Mouse (Mus musculus) liver, embryonic 14.5 days (tissue): ENCODE measurements at regions not wholly inside any gene's neighbourhood (a gene's known extent, or its start where the extent isn't known, plus 50 kb on each side); places are given as distances from the start of the nearest gene placed in this dataset.

Experiments used
- ATAC-seq: fragments of 200-750 bp; cut with Nextera tagmentation; 2 replicates; pipeline ENCODE4 v1.8.0; 2017; ENCODE audit warnings: moderate number of reproducible peaks, mild to moderate bottlenecking, moderate library complexity; ENCODE audit not compliant: insufficient read depth
- DNase-seq, 3 experiments: peaks; one replicate each; pipeline ENCODE4 v3.0.0-alpha.2; 2012 to 2013; ENCODE audit warnings: low read depth in 3 of 3, low spot score in 3 of 3
- H3K27ac ChIP-seq: fragments of 300-500 bp; sonication (generic); 2 replicates; pipeline ENCODE4 v1.5.1; 2014; ENCODE audit warnings: moderate library complexity, mild to moderate bottlenecking, control low read depth, inconsistent platforms
- H3K27me3 ChIP-seq: fragments of 300-500 bp; sonication (generic); 2 replicates; pipeline ENCODE4 v1.6.1; 2014; ENCODE audit warnings: mild to moderate bottlenecking, low read length, moderate library complexity; ENCODE audit not compliant: control insufficient read depth, insufficient read depth
- H3K36me3 ChIP-seq: fragments of 300-500 bp; sonication (generic); replicated peaks from 2 replicates; pipeline ENCODE4 v1.6.1; 2014; ENCODE audit warnings: low read depth; ENCODE audit not compliant: control insufficient read depth, insufficient read depth
- H3K4me1 ChIP-seq, 2 experiments: fragments of 200-500 bp in 1 of 2; fragments of 300-500 bp in 1 of 2; sonication (generic) in 1 of 2; replicated peaks; 2 replicates each; pipeline ENCODE4 v1.6.1; 2012 to 2014; ENCODE audit warnings: antibody characterized with exemption in 1 of 2, inconsistent platforms in 1 of 2, low read length in 1 of 2; ENCODE audit not compliant: control insufficient read depth in 2 of 2, insufficient read depth in 2 of 2
- H3K4me2 ChIP-seq: fragments of 300-500 bp; sonication (generic); 2 replicates; pipeline ENCODE4 v1.6.1; 2014; ENCODE audit warnings: low read depth, mild to moderate bottlenecking, control low read depth, moderate library complexity
- H3K4me3 ChIP-seq, 2 experiments: fragments of 200-500 bp in 1 of 2; fragments of 300-500 bp in 1 of 2; sonication (generic) in 1 of 2; 2 replicates each; pipeline ENCODE4 v1.5.1; 2012 to 2014; ENCODE audit warnings: low read depth in 2 of 2, low read length in 2 of 2, mild to moderate bottlenecking in 2 of 2, control low read depth in 1 of 2, inconsistent platforms in 1 of 2, moderate library complexity in 1 of 2; ENCODE audit not compliant: insufficient read depth in 1 of 2
- H3K9ac ChIP-seq: fragments of 300-500 bp; sonication (generic); replicated peaks from 2 replicates; pipeline ENCODE4 v1.6.1; 2014; ENCODE audit warnings: mild to moderate bottlenecking, control low read depth, moderate library complexity
- H3K9me3 ChIP-seq: fragments of 300-500 bp; sonication (generic); 2 replicates; pipeline ENCODE4 v1.6.1; 2016; ENCODE audit warnings: low read length, mixed read lengths; ENCODE audit not compliant: control insufficient read depth
- CTCF ChIP-seq: IDR thresholded peaks from 2 replicates; pipeline ENCODE4 v1.5.1; 2016; ENCODE audit warnings: antibody characterized with exemption, low read depth, control low read depth
- EP300 ChIP-seq: IDR thresholded peaks from 2 replicates; pipeline ENCODE4 v1.6.1; 2016; ENCODE audit warnings: antibody characterized with exemption, low read depth
- WGBS: fragments of 180-500 bp; shearing (Covaris S2); extraction: QIAGEN DNeasy Blood & Tissue Kit; methylation state at CpG from one replicate; pipeline ENCODE4 v1.1.7; 2014; ENCODE audit not compliant: insufficient replicate concordance; 5-methylcytosine and 5-hydroxymethylcytosine counted together

- H3K4me1 ChIP-seq: no peaks in the 10 kb centered on the region
- H3K27me3 ChIP-seq: no peaks in the 10 kb centered on the region
- no peak overlapping the region for H3K4me2 ChIP-seq
- no peak overlapping the region for H3K27ac ChIP-seq
- no peak for DNase-seq
- 45% methylated on average over 2 of the region's 2 CpGs for WGBS
- ATAC-seq: no peak
- no peaks in the 10 kb centered on the region for H3K9me3 ChIP-seq
- H3K9ac ChIP-seq: no peak overlapping the region
- TF ChIP-seq EP300: no peak
- no peak for TF ChIP-seq CTCF
- no peaks in the 10 kb centered on the region for H3K36me3 ChIP-seq
- H3K4me3 ChIP-seq: no peak overlapping the region
Measured at GRCm38 (mm10) chr11:7547796-7548195, 334.1 kb upstream of the Igfbp3 start.

- Histone ChIP-seq H3K4me3 (no peak overlapping the region), H3K9me3 (no peaks in the 10 kb centered on the region), H3K9ac (no peak overlapping the region), H3K27ac (no peak overlapping the region), H3K4me1 (no peaks in the 10 kb centered on the region), H3K27me3 (no peaks in the 10 kb centered on the region), H3K4me2 (no peak overlapping the region), H3K36me3 (no peaks in the 10 kb centered on the region)
- DNase-seq (no peak), ATAC-seq (no peak)
- no peak for TF ChIP-seq CTCF
- TF ChIP-seq EP300: no peak
- 49% methylated on average over 2 of the region's 2 CpGs for WGBS
Measured at GRCm38 (mm10) chr11:7545621-7546020, 331.9 kb upstream of the Igfbp3 start.

GRCm38 (mm10) chr11:7534590-7534989 lies 320.9 kb upstream of the Igfbp3 start:
- H3K4me3 ChIP-seq: no peak overlapping the region
- H3K4me1 ChIP-seq: no peaks in the 10 kb centered on the region
- 14% methylated on average over 2 of the region's 2 CpGs for WGBS
- no peaks in the 10 kb centered on the region for H3K9me3 ChIP-seq
- no peaks in the 10 kb centered on the region for H3K27me3 ChIP-seq
- TF ChIP-seq EP300 (no peak), CTCF (no peak)
- H3K36me3 ChIP-seq: no peaks in the 10 kb centered on the region
- DNase-seq (no peak), ATAC-seq (no peak)
- no peak overlapping the region for H3K9ac ChIP-seq
- H3K27ac ChIP-seq: no peak overlapping the region
- H3K4me2 ChIP-seq: no peak overlapping the region

- H3K27ac ChIP-seq: no peak overlapping the region
- DNase-seq (no peak), ATAC-seq (no peak)
- H3K4me3 ChIP-seq: no peak overlapping the region
- no peaks in the 10 kb centered on the region for H3K9me3 ChIP-seq
- TF ChIP-seq CTCF (no peak), EP300 (no peak)
- no peaks in the 10 kb centered on the region for H3K27me3 ChIP-seq
- 33% methylated on average over 1 of the region's 1 CpGs for WGBS
- no peaks in the 10 kb centered on the region for H3K36me3 ChIP-seq
- no peaks in the 10 kb centered on the region for H3K4me1 ChIP-seq
- H3K4me2 ChIP-seq: no peak overlapping the region
- no peak overlapping the region for H3K9ac ChIP-seq
Measured at GRCm38 (mm10) chr11:7533327-7533726, 319.6 kb upstream of the Igfbp3 start.

- WGBS: 62% methylated on average over 3 of the region's 3 CpGs
- H3K9ac ChIP-seq: no peak overlapping the region
Measured at GRCm38 (mm10) chr11:7531847-7532246, 318.1 kb upstream of the Igfbp3 start.

More at GRCm38 (mm10) chr11:7531847-7532246, 318.1 kb upstream of the Igfbp3 start:
- Histone ChIP-seq H3K4me3 (no peak overlapping the region), H3K4me1 (no peaks in the 10 kb centered on the region), H3K27ac (no peak overlapping the region), H3K27me3 (no peaks in the 10 kb centered on the region), H3K9me3 (no peaks in the 10 kb centered on the region), H3K36me3 (no peaks in the 10 kb centered on the region), H3K4me2 (no peak overlapping the region)
- TF ChIP-seq EP300 (no peak), CTCF (no peak)
- ATAC-seq (no peak), DNase-seq (no peak)
